Mouse (Mus musculus) liver, embryonic 14.5 days (tissue): ENCODE results near the gene Ccdc51.

Experiments
- CTCF ChIP-seq: IDR thresholded peaks from 2 replicates; pipeline ENCODE4 v1.5.1; 2016; ENCODE audit warnings: antibody characterized with exemption, low read depth, control low read depth
- EP300 ChIP-seq: IDR thresholded peaks from 2 replicates; pipeline ENCODE4 v1.6.1; 2016; ENCODE audit warnings: antibody characterized with exemption, low read depth

- no peak for TF ChIP-seq CTCF
- no peak for TF ChIP-seq EP300
Observed at GRCm38 (mm10) chr9:109081749-109082123, 557 bp upstream of the Ccdc51 start.
